Mouse (Mus musculus): Measurements from ENCODE around the gene Hipk2. TPM values are rescaled to one million over a fixed set of nuclear protein-coding genes. Genes with fewer than 3 reads are reported as not detected.

Gene Hipk2
- polyA plus RNA-seq, 1 experiment from 2014 or later: 36.6 TPM

DNA sequence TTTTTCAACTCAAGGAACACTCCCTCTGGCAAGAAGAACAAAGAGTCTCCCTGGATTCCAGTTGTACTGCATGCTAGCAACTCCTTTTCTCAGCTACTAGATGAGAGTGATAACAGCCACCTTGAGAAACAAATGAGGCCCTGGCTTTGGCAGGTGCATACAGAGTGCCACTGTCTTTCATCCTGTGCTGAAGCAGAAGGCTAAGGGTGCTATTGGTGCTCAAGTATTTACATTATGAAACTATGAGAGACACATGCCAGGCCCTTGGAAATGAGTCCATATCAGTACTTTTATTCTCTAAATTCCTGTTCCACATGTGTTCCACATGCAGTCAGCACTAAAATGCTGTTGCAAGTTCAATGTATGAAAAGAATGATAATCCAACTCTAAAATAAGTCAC, 79.0 kb downstream of the Hipk2 start:
- Histone ChIP-seq H3K27ac (no peak overlapping the region), H3K9me3 (no peaks in the 10 kb centered on the region), H3K4me2 (no peak overlapping the region), H3K27me3 (no peaks in the 10 kb centered on the region), H3K36me3 (replicated peaks) (no peaks in the 10 kb centered on the region), H3K4me1 (peaks cover 10% of the 10 kb centered on the region; the same call in 1 of the 2 replicates), H3K4me3 (replicated peaks) (no peak overlapping the region), H3K9ac (no peak overlapping the region)
- ATAC-seq (ENCODE audit: low FRiP score): no peak

DNA sequence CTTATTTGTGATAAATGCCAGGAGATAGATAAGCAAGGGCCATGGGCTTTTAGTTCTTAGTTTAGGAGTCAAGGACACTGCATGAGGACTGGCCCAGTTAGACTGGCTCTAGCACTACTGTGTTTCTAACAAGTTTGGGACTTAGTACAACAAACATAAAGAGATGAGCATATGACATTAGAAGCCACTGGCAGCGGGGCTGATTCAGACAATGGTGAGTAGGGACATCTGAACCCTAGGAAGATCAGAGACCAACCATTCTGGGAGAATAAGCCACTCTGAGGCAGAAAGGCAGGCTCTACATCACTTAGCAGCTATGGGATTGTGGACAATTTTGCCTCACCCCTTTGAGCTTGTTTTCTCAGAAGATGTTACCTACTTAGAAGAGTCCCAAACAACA, 79.6 kb downstream of the Hipk2 start:
- H3K27me3 ChIP-seq: no peaks in the 10 kb centered on the region
- H3K36me3 ChIP-seq (replicated peaks): no peaks in the 10 kb centered on the region
- H3K4me1 ChIP-seq: 0 out of 2 replicates have a peak, but pooled peaks cover 9% of the 10 kb centered on the region
- H3K4me2 ChIP-seq: no peak overlapping the region
- WGBS: 92% methylated on average over 1 of the region's 1 CpGs
- no peak overlapping the region for H3K9ac ChIP-seq
- no peaks in the 10 kb centered on the region for H3K9me3 ChIP-seq
- H3K27ac ChIP-seq: no peak overlapping the region
- H3K4me3 ChIP-seq (replicated peaks): no peak overlapping the region
- no peak for ATAC-seq (ENCODE audit: low FRiP score)

- no peaks in the 10 kb centered on the region for H3K27me3 ChIP-seq
- H3K4me3 ChIP-seq (replicated peaks): no peak overlapping the region
- H3K4me1 ChIP-seq: 0 out of 2 replicates have a peak, but pooled peaks cover 5% of the 10 kb centered on the region
- H3K9me3 ChIP-seq: no peaks in the 10 kb centered on the region
- H3K9ac ChIP-seq: no peak overlapping the region
- ATAC-seq (ENCODE audit: low FRiP score): no peak
- WGBS: 90% methylated on average over 3 of the region's 3 CpGs
- no peak overlapping the region for H3K4me2 ChIP-seq
- H3K36me3 ChIP-seq (replicated peaks): no peaks in the 10 kb centered on the region
- no peak overlapping the region for H3K27ac ChIP-seq
These were observed 80.7 kb downstream of the Hipk2 start for GRCm38 (mm10) chr6:38795096-38795816.

- H3K9ac ChIP-seq: no peak overlapping the region
- H3K36me3 ChIP-seq (replicated peaks): no peaks in the 10 kb centered on the region
- H3K27me3 ChIP-seq: no peaks in the 10 kb centered on the region
- no peaks in the 10 kb centered on the region for H3K4me1 ChIP-seq
- H3K4me2 ChIP-seq: no peak overlapping the region
- no peaks in the 10 kb centered on the region for H3K9me3 ChIP-seq
- 93% methylated on average over 3 of the region's 3 CpGs for WGBS
- no peak overlapping the region for H3K4me3 ChIP-seq (replicated peaks)
- no peak overlapping the region for H3K27ac ChIP-seq
- ATAC-seq (ENCODE audit: low FRiP score): no peak
These were observed 83.0 kb downstream of the Hipk2 start for GRCm38 (mm10) chr6:38792966-38793365.

GRCm38 (mm10) chr6:38789221-38789810, 86.6 kb downstream of the Hipk2 start:
- H3K27ac ChIP-seq: no peak overlapping the region
- H3K4me2 ChIP-seq: no peak overlapping the region
- WGBS: 85% methylated on average over 5 of the region's 5 CpGs
- H3K4me3 ChIP-seq (replicated peaks): no peak overlapping the region
- H3K9ac ChIP-seq: no peak overlapping the region
- H3K4me1 ChIP-seq: peaks cover 13% of the 10 kb centered on the region; the same call in 1 of the 2 replicates
- no peak for ATAC-seq (ENCODE audit: low FRiP score)
- no peaks in the 10 kb centered on the region for H3K36me3 ChIP-seq (replicated peaks)
- no peaks in the 10 kb centered on the region for H3K9me3 ChIP-seq
- H3K27me3 ChIP-seq: no peaks in the 10 kb centered on the region

- H3K4me2 ChIP-seq: no peak overlapping the region
- no peaks in the 10 kb centered on the region for H3K36me3 ChIP-seq (replicated peaks)
- H3K4me1 ChIP-seq: peaks cover 13% of the 10 kb centered on the region; the same call in 1 of the 2 replicates
- H3K4me3 ChIP-seq (replicated peaks): no peak overlapping the region
- WGBS: 90% methylated on average over 6 of the region's 6 CpGs
- ATAC-seq (ENCODE audit: low FRiP score): no peak
- H3K27ac ChIP-seq: no peak overlapping the region
- H3K9ac ChIP-seq: no peak overlapping the region
- H3K27me3 ChIP-seq: no peaks in the 10 kb centered on the region
- no peaks in the 10 kb centered on the region for H3K9me3 ChIP-seq
These were observed 88.0 kb downstream of the Hipk2 start for GRCm38 (mm10) chr6:38787811-38788509.

- no peaks in the 10 kb centered on the region for H3K9me3 ChIP-seq
- H3K4me3 ChIP-seq (replicated peaks): no peak overlapping the region
- ATAC-seq (ENCODE audit: low FRiP score): no peak
- 53% methylated on average over 1 of the region's 1 CpGs for WGBS
- peaks cover 13% of the 10 kb centered on the region; the same call in 1 of the 2 replicates for H3K4me1 ChIP-seq
- no peak overlapping the region for H3K4me2 ChIP-seq
- no peaks in the 10 kb centered on the region for H3K36me3 ChIP-seq (replicated peaks)
- H3K27me3 ChIP-seq: no peaks in the 10 kb centered on the region
- no peak overlapping the region for H3K9ac ChIP-seq
- no peak overlapping the region; the same call in 1 of the 2 replicates for H3K27ac ChIP-seq
These were observed 88.8 kb downstream of the Hipk2 start for GRCm38 (mm10) chr6:38787134-38787533.

DNA sequence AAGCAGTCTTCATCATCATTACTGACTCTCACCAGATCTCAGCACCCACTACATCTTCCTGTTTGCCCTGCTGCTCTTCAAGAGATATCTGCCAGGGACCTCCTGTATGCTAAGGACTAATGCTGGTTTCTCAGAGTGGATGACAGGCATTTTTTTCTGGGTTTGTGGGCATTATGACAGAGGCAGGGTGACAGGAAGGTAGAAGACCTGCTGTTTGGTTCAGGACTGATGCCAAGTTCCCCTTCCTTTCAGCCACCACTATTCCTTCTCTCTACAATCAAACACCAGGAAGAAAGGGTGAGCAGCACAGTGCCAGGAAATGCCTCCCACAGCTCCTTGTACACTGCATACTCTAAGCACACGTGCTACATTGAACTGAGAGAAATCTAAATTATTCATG, 90.2 kb downstream of the Hipk2 start:
- H3K27me3 ChIP-seq: no peaks in the 10 kb centered on the region
- H3K9ac ChIP-seq: no peak overlapping the region
- H3K4me3 ChIP-seq (replicated peaks): no peak overlapping the region
- peaks cover 13% of the 10 kb centered on the region; the same call in 1 of the 2 replicates for H3K4me1 ChIP-seq
- H3K27ac ChIP-seq: no peak overlapping the region
- H3K9me3 ChIP-seq: no peaks in the 10 kb centered on the region
- H3K36me3 ChIP-seq (replicated peaks): no peaks in the 10 kb centered on the region
- 62% methylated on average over 1 of the region's 1 CpGs for whole genome bisulfite sequencing
- no peak overlapping the region for H3K4me2 ChIP-seq
- ATAC-seq (ENCODE audit: low FRiP score): no peak

- Histone ChIP-seq H3K9me3 (no peaks in the 10 kb centered on the region), H3K4me2 (no peak overlapping the region), H3K27me3 (no peaks in the 10 kb centered on the region), H3K4me3 (replicated peaks) (no peak overlapping the region), H3K4me1 (no peaks in the 10 kb centered on the region), H3K9ac (no peak overlapping the region), H3K27ac (no peak overlapping the region), H3K36me3 (replicated peaks) (no peaks in the 10 kb centered on the region)
- ATAC-seq (ENCODE audit: low FRiP score): no peak
- WGBS: 98% methylated on average over 7 of the region's 7 CpGs
These were observed 96.6 kb downstream of the Hipk2 start for GRCm38 (mm10) chr6:38779411-38779810.

- no peak overlapping the region for H3K27ac ChIP-seq
- ATAC-seq (ENCODE audit: low FRiP score): no peak
- H3K36me3 ChIP-seq (replicated peaks): no peaks in the 10 kb centered on the region
- H3K9ac ChIP-seq: no peak overlapping the region
- no peak overlapping the region for H3K4me2 ChIP-seq
- H3K27me3 ChIP-seq: no peaks in the 10 kb centered on the region
- H3K4me1 ChIP-seq: no peaks in the 10 kb centered on the region
- no peaks in the 10 kb centered on the region for H3K9me3 ChIP-seq
- H3K4me3 ChIP-seq (replicated peaks): no peak overlapping the region
These were observed 97.1 kb downstream of the Hipk2 start for GRCm38 (mm10) chr6:38778887-38779286.

- no peaks in the 10 kb centered on the region for H3K4me1 ChIP-seq
- no peak overlapping the region for H3K4me2 ChIP-seq
- WGBS: 75% methylated on average over 2 of the region's 2 CpGs
- H3K9ac ChIP-seq: no peak overlapping the region
- ATAC-seq (ENCODE audit: low FRiP score): no peak
- no peak overlapping the region for H3K27ac ChIP-seq
- H3K4me3 ChIP-seq (replicated peaks): no peak overlapping the region
- no peaks in the 10 kb centered on the region for H3K9me3 ChIP-seq
- H3K27me3 ChIP-seq: no peaks in the 10 kb centered on the region
- H3K36me3 ChIP-seq (replicated peaks): no peaks in the 10 kb centered on the region
These were observed 99.9 kb downstream of the Hipk2 start for GRCm38 (mm10) chr6:38776000-38776584.

DNA sequence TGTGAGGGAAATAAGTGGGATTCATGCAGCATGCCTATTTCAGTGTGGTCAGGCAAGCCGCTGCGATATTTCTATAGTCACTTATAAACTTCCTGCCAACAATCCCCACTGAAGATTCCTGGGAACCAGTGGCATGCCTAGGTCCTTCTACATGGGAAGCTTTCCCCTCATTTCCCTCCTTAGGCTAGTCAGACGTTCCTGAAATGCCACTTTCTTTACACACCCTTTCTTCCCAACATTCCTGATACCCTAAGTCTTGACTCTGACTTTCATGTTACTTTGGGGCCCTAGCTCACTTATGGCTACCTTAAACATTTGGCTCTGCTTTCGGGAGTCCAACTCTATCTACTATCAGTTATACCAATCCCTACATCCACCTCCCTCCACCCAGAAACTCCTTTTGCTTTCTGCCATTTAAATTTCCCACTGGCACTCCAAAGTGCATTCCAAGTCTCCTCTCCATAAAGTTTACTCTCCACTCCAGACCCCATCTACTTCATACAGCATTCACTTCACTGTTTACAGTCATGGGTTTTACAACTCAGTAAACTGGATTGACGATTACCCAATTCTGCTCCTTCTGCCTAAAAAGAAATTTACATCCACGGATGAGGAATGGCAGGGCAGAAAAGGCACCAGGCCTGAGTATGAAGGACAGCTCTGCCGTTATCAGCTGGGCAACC, 103.0 kb downstream of the Hipk2 start:
- no peaks in the 10 kb centered on the region for H3K4me1 ChIP-seq
- ATAC-seq (ENCODE audit: low FRiP score): no peak
- H3K4me3 ChIP-seq (replicated peaks): no peak overlapping the region
- H3K4me2 ChIP-seq: no peak overlapping the region
- H3K36me3 ChIP-seq (replicated peaks): no peaks in the 10 kb centered on the region
- H3K9ac ChIP-seq: no peak overlapping the region
- WGBS: 88% methylated on average over 7 of the region's 7 CpGs
- H3K27ac ChIP-seq: no peak overlapping the region
- H3K27me3 ChIP-seq: no peaks in the 10 kb centered on the region
- H3K9me3 ChIP-seq: no peaks in the 10 kb centered on the region

Data from forebrain, embryonic 12.5 days (tissue).